Mouse (Mus musculus): ENCODE measurements around the gene Cox18.

DNA sequence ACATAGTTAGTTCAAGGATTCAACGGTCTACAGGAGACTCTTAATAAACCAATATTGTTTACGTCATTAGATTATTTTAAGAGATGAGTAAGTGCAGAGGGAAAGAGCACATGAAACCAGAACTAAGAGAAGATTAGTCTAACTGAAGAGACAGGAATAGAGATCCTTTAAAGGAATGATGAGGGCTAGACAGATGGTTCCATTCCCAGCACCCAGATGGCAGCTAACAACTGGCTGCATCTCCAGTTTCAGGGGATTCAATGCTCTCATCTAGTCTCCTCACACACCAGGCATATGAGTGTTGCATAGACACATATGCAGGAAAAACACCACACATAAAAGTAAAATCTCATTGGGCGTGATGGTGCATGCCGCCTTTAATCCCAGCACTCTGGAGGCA is 9.5 kb upstream of the Cox18 start:
- TF ChIP-seq CTCF (IDR thresholded peaks at IDR 0.05; ENCODE audit: control insufficient read depth, insufficient read depth, insufficient read length): no peak
- no peak for TF ChIP-seq MAX (IDR thresholded peaks at IDR 0.05)
- TF ChIP-seq CEBPB (IDR thresholded peaks at IDR 0.05; ENCODE audit: low read depth): no peak
- no peak for TF ChIP-seq FOSL1 (IDR thresholded peaks at IDR 0.05; ENCODE audit: insufficient read depth, low read length, poor library complexity, severe bottlenecking)
- TF ChIP-seq MYOD1 (IDR thresholded peaks at IDR 0.05; ENCODE audit: control insufficient read depth, insufficient read length, low read depth): no peak
- TF ChIP-seq USF1 (IDR thresholded peaks at IDR 0.05; ENCODE audit: low read depth): no peak
